Comparison of ENCODE assay signal across 17 mouse cellular contexts in the genomic region with DNA sequence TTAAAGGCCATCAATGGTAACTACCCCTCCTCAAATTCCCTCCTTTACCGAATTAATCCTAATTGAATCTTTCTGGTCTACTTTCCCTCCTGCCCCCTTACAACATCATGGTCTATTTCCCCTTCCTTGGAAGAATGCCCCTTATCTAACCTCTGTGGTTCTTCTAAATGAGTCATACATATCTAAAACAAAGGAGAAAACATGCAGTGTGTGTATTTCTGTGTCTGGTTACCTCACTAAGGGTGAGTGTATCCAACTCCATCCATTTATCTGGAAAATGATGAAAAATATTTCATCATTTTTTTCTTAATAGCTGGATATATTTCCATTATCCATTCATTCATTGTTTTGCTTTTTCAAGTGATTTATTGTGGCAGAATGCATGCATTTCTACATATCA.
"Had no signal": no experiment of that assay in that cellular context is flagged by ENCODE, and none has a peak within 500 bp of the region (broad histone marks: within the 10 kb centered on the region; RNA-seq: fewer than 3 reads in every experiment).

No protein-coding gene starts in this region.

- DNase-seq: lung, adult 18-20 months; lung, postnatal 14 days; lung, postnatal 36 days; retina, postnatal 1 day; right cerebral cortex, adult 18-20 months; right cerebral cortex, postnatal 25 days; right cerebral cortex, postnatal 4 days; spleen, adult 18-20 months; thymus, adult 18-20 months; thymus, postnatal 14 days; thymus, postnatal 36 days had no signal

- H3K4me1 ChIP-seq: megakaryocyte, embryonic 14.5 days; midbrain, embryonic 13.5 days; midbrain, embryonic 15.5 days; neural tube, embryonic 12.5 days had no signal

- H3K27ac ChIP-seq: macrophage; midbrain, embryonic 13.5 days; midbrain, embryonic 15.5 days; neural tube, embryonic 12.5 days had no signal

- H3K9ac ChIP-seq: lung, embryonic 14.5 days; midbrain, embryonic 13.5 days; midbrain, embryonic 15.5 days; neural tube, embryonic 12.5 days had no signal

- H3K4me3 ChIP-seq: megakaryocyte, embryonic 14.5 days; midbrain, embryonic 13.5 days; midbrain, embryonic 15.5 days; neural tube, embryonic 12.5 days had no signal

- H3K36me3 ChIP-seq: midbrain, embryonic 13.5 days; midbrain, embryonic 15.5 days; neural tube, embryonic 12.5 days had no signal

- H3K9me3 ChIP-seq: midbrain, embryonic 13.5 days; midbrain, embryonic 15.5 days; neural tube, embryonic 12.5 days had no signal

- H3K27me3 ChIP-seq: midbrain, embryonic 13.5 days; midbrain, embryonic 15.5 days; neural tube, embryonic 12.5 days had no signal
